Mouse (Mus musculus) cerebellum, adult 2 months (tissue): ENCODE data around the gene Sv2b. TPM values are rescaled to one million over a fixed set of nuclear protein-coding genes. Genes with fewer than 3 reads are reported as not detected.

Experiments
- DNase-seq, 2 experiments: peaks; one replicate each; pipeline ENCODE4 v3.0.0; 2021
- H3K27ac ChIP-seq: fragments of 200-500 bp; 2 replicates; pipeline ENCODE4 v1.5.1; 2012; ENCODE audit warnings: low read length, control low read depth, inconsistent platforms; ENCODE audit not compliant: insufficient read depth
- H3K27me3 ChIP-seq: fragments of 200-500 bp; 2 replicates; pipeline ENCODE4 v1.6.1; 2012; ENCODE audit warnings: inconsistent platforms, mild to moderate bottlenecking, low read length, moderate library complexity; ENCODE audit not compliant: control insufficient read depth, insufficient read depth
- H3K4me1 ChIP-seq: fragments of 200-500 bp; 2 replicates; pipeline ENCODE4 v1.6.1; 2011; ENCODE audit warnings: low read length; ENCODE audit not compliant: control insufficient read depth, insufficient read depth
- H3K4me3 ChIP-seq: fragments of 200-500 bp; replicated peaks from 2 replicates; pipeline ENCODE3; 2011; ENCODE audit warnings: mild to moderate bottlenecking, low read depth, low read length, control low read depth; ENCODE audit not compliant: insufficient read depth
- CTCF ChIP-seq: fragments of 200-500 bp; IDR thresholded peaks from 2 replicates; pipeline ENCODE4 v1.5.1; 2011; ENCODE audit warnings: low read depth, mild to moderate bottlenecking, control low read depth, low read length, moderate library complexity, borderline replicate concordance; ENCODE audit not compliant: insufficient read depth
- POLR2A ChIP-seq: fragments of 200-500 bp; IDR thresholded peaks from 2 replicates; pipeline ENCODE4 v1.6.1; 2011; ENCODE audit warnings: low read length, control low read depth, borderline replicate concordance; ENCODE audit not compliant: insufficient read depth
- WGBS: fragments of 180-500 bp; shearing (Covaris S2); methylation state at CpG from one replicate; pipeline ENCODE4 v1.1.7; 2018; 5-methylcytosine and 5-hydroxymethylcytosine counted together
- polyA plus RNA-seq: library from polyadenylated mRNA; depleted of rRNA; stranded (reverse); fragments of >200 nt; gene quantifications from 2 replicates; pipeline ENCODE4 v1.2.3, GENCODE M21; 2012

Gene Sv2b
- polyA plus RNA-seq, 1 experiment: 89.2 TPM

DNA sequence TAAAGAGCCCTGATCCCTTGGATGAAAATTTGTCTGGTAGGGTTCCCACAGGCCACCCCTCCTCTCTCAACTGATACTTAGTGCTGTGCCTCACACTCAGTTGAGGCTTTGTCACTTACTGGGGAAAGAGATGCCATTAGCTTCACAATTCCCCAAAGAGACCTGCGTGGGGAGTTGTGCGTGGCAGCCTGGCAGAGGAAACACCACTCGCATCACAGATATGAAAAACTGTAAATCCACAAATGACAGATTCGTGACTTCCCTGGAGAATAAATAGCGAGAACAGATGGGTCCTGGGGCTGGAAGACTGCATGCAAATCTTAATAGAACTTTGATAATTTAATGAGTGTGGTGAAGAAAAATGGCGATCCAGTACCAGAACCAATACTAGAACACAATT is 21.8 kb downstream of the Sv2b start:
- H3K4me1 ChIP-seq: peaks cover 46% of the 10 kb centered on the region
- WGBS: 23% methylated on average over 6 of the region's 6 CpGs
- H3K27me3 ChIP-seq: no peaks in the 10 kb centered on the region
- no peak for DNase-seq
- H3K4me3 ChIP-seq: no peak overlapping the region
- H3K27ac ChIP-seq: peak overlapping the region; percentile 83; the same call in 1 of the 2 replicates
- TF ChIP-seq CTCF: no peak
- no peak for TF ChIP-seq POLR2A

DNA sequence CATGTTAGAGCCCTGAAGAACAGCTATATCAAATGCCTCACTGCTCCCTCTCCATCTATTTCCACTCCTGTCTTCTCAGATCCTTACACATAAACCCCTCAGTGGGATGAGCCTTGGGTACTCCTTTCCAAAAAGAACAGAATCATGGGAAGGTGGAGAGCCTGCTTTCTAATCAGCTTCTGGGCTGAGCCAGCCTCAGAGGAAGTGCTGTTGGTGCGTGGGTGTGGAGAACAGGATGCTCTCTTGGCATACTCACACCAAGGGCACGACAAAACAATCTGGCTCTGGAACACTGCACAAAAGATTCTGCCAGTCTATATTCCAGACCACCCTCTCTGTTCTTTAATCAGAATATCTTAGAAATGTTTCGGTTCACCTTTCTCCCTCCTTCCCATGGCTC is 26.1 kb downstream of the Sv2b start:
- Histone ChIP-seq H3K27me3 (no peaks in the 10 kb centered on the region), H3K4me1 (peaks cover 66% of the 10 kb centered on the region), H3K27ac (peak overlapping the region; percentile 93; the same call in 1 of the 2 replicates), H3K4me3 (no peak overlapping the region)
- DNase-seq: peak; percentile 74 to 90
- TF ChIP-seq POLR2A: no peak; the same call in 1 of the 2 replicates
- no peak for TF ChIP-seq CTCF
- WGBS: 9% methylated on average over 3 of the region's 3 CpGs

DNA sequence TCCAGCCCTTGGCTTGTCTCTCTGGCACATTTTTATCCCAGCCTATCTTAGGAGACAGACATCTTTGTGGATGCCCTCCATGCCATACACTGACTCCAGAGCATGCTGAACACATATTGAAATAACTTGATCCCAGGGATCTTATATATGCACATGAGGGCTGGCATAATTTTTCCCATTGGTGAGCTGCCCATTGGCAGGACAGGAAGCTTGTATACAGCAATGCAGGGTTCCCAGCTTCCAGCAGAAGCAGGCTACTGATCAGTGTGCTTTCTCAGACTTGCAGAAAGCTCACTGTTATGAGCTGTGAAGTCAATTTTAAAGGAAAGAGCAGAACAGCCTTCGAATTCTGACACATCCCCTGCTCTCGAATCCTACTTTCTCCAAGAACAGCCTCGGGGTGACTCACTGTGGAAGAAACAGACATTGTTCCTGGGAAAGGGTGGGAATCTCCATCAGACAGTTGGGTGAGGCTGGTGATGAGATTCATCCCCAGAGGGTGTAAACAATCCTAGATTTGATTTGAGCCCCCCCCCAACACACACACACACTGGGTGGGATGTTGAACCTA is 26.9 kb downstream of the Sv2b start:
- Histone ChIP-seq H3K27me3 (no peaks in the 10 kb centered on the region), H3K4me1 (peaks cover 68% of the 10 kb centered on the region), H3K27ac (peak overlapping the region; percentile 93), H3K4me3 (no peak overlapping the region)
- WGBS: 58% methylated on average over 3 of the region's 3 CpGs
- TF ChIP-seq POLR2A (no peak), CTCF (no peak)
- peak in 1 of 2 experiments; percentile 49 for DNase-seq

DNA sequence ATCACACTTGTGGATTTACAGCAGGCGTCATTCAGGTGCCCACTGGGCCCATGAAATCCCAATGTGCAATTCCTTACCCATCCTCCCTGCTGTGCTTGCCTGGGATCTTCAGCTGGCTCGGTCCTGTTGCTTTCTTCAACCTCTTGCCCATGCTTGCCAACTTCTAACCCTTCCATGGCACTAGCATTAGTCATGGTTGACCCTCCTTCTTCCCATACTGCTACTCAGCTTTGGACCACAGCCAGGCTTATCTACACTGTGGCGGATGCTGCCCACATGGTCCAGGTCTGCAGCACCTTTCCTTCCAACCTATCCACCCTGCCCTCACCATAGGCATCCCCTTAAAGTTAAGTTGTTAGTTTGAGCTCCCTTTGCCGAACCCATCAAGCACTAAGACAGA is 28.0 kb downstream of the Sv2b start:
- no peaks in the 10 kb centered on the region for H3K27me3 ChIP-seq
- no peak overlapping the region for H3K4me3 ChIP-seq
- peak overlapping the region; percentile 76 for H3K27ac ChIP-seq
- TF ChIP-seq CTCF: no peak
- no peak for TF ChIP-seq POLR2A
- DNase-seq: peak in 1 of 2 experiments; percentile 57
- whole genome bisulfite sequencing: 41% methylated on average over 4 of the region's 4 CpGs
- peaks cover 73% of the 10 kb centered on the region for H3K4me1 ChIP-seq

GRCm38 (mm10) chr7:75277847-75278246 is 31.2 kb downstream of the Sv2b start:
- H3K4me3 ChIP-seq: no peak overlapping the region
- H3K27ac ChIP-seq: peak overlapping the region; percentile 51
- no peaks in the 10 kb centered on the region for H3K27me3 ChIP-seq
- H3K4me1 ChIP-seq: peaks cover 65% of the 10 kb centered on the region
- WGBS: 10% methylated on average over 3 of the region's 3 CpGs
- peak in 1 of 2 experiments; percentile 50 for DNase-seq
- TF ChIP-seq CTCF (no peak), POLR2A (no peak)

- DNase-seq: no peak
- TF ChIP-seq CTCF: no peak
- TF ChIP-seq POLR2A: no peak
- Histone ChIP-seq H3K27me3 (no peaks in the 10 kb centered on the region), H3K27ac (peak overlapping the region; percentile 37), H3K4me1 (peaks cover 61% of the 10 kb centered on the region), H3K4me3 (no peak overlapping the region)
Observed at GRCm38 (mm10) chr7:75276739-75277138, 32.3 kb downstream of the Sv2b start.

DNA sequence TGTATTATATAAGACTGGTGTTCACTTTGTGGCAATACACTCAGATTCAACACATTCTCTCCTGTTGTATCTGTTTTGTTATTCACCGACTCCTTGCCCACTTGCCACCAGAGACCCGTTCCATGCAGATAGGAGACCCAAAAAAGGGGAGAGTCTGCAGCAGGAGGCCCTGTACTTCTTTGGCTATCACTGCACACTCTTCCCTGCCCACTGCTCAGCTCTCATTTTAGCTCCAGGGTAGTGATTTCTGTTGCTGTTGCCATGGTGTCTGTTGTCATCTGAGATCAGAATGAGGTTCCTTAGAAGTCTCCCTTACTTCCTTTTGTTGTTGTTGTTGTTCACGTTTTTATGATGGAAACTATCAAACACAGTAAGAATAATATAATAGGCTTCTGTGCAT is 34.5 kb downstream of the Sv2b start:
- no peak for DNase-seq
- no peak overlapping the region for H3K4me3 ChIP-seq
- peaks cover 57% of the 10 kb centered on the region for H3K4me1 ChIP-seq
- no peak overlapping the region for H3K27ac ChIP-seq
- H3K27me3 ChIP-seq: no peaks in the 10 kb centered on the region
- 48% methylated on average over 3 of the region's 3 CpGs for WGBS
- no peak for TF ChIP-seq CTCF
- TF ChIP-seq POLR2A: no peak

GRCm38 (mm10) chr7:75273633-75274032 is 35.4 kb downstream of the Sv2b start:
- H3K27ac ChIP-seq: peak overlapping the region; percentile 67; the same call in 1 of the 2 replicates
- no peaks in the 10 kb centered on the region for H3K27me3 ChIP-seq
- H3K4me1 ChIP-seq: peaks cover 52% of the 10 kb centered on the region
- no peak for DNase-seq
- TF ChIP-seq CTCF: no peak
- no peak for TF ChIP-seq POLR2A
- H3K4me3 ChIP-seq: no peak overlapping the region
- WGBS: 44% methylated on average over 2 of the region's 2 CpGs
